25 mouse cellular contexts compared by ENCODE assay signal in genomic region chr14:103543304-103544079, GRCm38 (mm10). TPM values are rescaled to one million over a fixed set of nuclear protein-coding genes. Genes with fewer than 3 reads are reported as not detected.
DNase-seq lines count a peak whose midpoint lies in the region; ATAC-seq lines count a peak whose summit lies in the region.
"Had no signal": no experiment of that assay in that cellular context is flagged by ENCODE, and none has a peak within 500 bp of the region (broad histone marks: within the 10 kb centered on the region; RNA-seq: fewer than 3 reads in every experiment).

No protein-coding gene starts in this region.

- H3K27ac ChIP-seq in forebrain, embryonic 13.5 days, result no peak overlapping the region
- no peak overlapping the region for H3K27ac ChIP-seq in forebrain, embryonic 15.5 days (replicated peaks)
- H3K27ac ChIP-seq in midbrain, embryonic 15.5 days, result no peak overlapping the region
- H3K27ac ChIP-seq in midbrain, embryonic 10.5 days (replicated peaks), result no peak overlapping the region
- no peak overlapping the region for H3K27ac ChIP-seq in hindbrain, embryonic 12.5 days
- H3K27ac ChIP-seq in neural tube, embryonic 13.5 days (replicated peaks), result no peak overlapping the region
- H3K27ac ChIP-seq: embryonic facial prominence, embryonic 15.5 days; gastrocnemius, adult 2 months; limb, embryonic 10.5 days; liver, embryonic 12.5 days had no signal

- no peak overlapping the region for H3K4me3 ChIP-seq in forebrain, embryonic 13.5 days
- H3K4me3 ChIP-seq in forebrain, embryonic 15.5 days, result no peak overlapping the region
- no peak overlapping the region for H3K4me3 ChIP-seq in midbrain, embryonic 15.5 days
- H3K4me3 ChIP-seq in midbrain, embryonic 10.5 days, result no peak overlapping the region
- no peak overlapping the region for H3K4me3 ChIP-seq in hindbrain, embryonic 12.5 days
- H3K4me3 ChIP-seq in neural tube, embryonic 13.5 days, result no peak overlapping the region
- H3K4me3 ChIP-seq: embryonic facial prominence, embryonic 15.5 days; gastrocnemius, adult 2 months; heart, embryonic 12.5 days; limb, embryonic 10.5 days; liver, embryonic 12.5 days had no signal

- WGBS in forebrain, embryonic 13.5 days, result 65% methylated on average over 4 of the region's 4 CpGs
- 55% methylated on average over 4 of the region's 4 CpGs for WGBS in forebrain, embryonic 15.5 days
- WGBS in midbrain, embryonic 15.5 days, result 60% methylated on average over 4 of the region's 4 CpGs
- 71% methylated on average over 4 of the region's 4 CpGs for WGBS in midbrain, embryonic 10.5 days
- WGBS in hindbrain, embryonic 12.5 days, result 56% methylated on average over 4 of the region's 4 CpGs
- 63% methylated on average over 4 of the region's 4 CpGs for WGBS in neural tube, embryonic 13.5 days

- no peaks in the 10 kb centered on the region for H3K27me3 ChIP-seq in forebrain, embryonic 13.5 days
- H3K27me3 ChIP-seq in forebrain, embryonic 15.5 days, result no peaks in the 10 kb centered on the region
- H3K27me3 ChIP-seq in midbrain, embryonic 15.5 days (replicated peaks), result no peaks in the 10 kb centered on the region
- no peaks in the 10 kb centered on the region for H3K27me3 ChIP-seq in midbrain, embryonic 10.5 days (ENCODE audit: low read depth, poor library complexity, severe bottlenecking)
- H3K27me3 ChIP-seq in hindbrain, embryonic 12.5 days, result no peaks in the 10 kb centered on the region
- no peaks in the 10 kb centered on the region for H3K27me3 ChIP-seq in neural tube, embryonic 13.5 days
- H3K27me3 ChIP-seq: embryonic facial prominence, embryonic 15.5 days; heart, embryonic 12.5 days; liver, embryonic 12.5 days had no signal

- DNase-seq in midbrain, embryonic 10.5 days (ENCODE audit: low spot score), result no peak
- no peak for DNase-seq in kidney, adult 18-20 months
- DNase-seq: adrenal gland, postnatal 10 days; cerebellum, adult 11 months; cerebellum, postnatal 14 days; embryo, embryonic 11 days; gastrocnemius, adult 2 months; kidney, adult 9 months; kidney, postnatal 36 days; layer of hippocampus, adult 9-11 months; lung, adult 2 months; thymus, postnatal 25 days had no signal

- ATAC-seq in forebrain, embryonic 13.5 days, result peak; percentile 60
- ATAC-seq in forebrain, embryonic 15.5 days (replicated peaks), result no peak
- 0 out of 2 replicates have a peak, but pooled peaks have one; percentile 31 for ATAC-seq in midbrain, embryonic 15.5 days (replicated peaks)
- peak; percentile 47 for ATAC-seq in hindbrain, embryonic 12.5 days (ENCODE audit: low FRiP score)
- peak; percentile 40; the same call in 1 of the 2 replicates for ATAC-seq in neural tube, embryonic 13.5 days (ENCODE audit: low read depth)
- ATAC-seq in cerebellum, adult (ENCODE audit: insufficient number of reproducible peaks, low FRiP score, low TSS enrichment), result no peak
- ATAC-seq: activated CD4-positive, CD25-positive, alpha-beta regulatory T cell, adult 4 months; inflammation-experienced regulatory T-cells, adult 6 months; liver, embryonic 12.5 days had no signal

- H3K4me1 ChIP-seq in forebrain, embryonic 13.5 days, result peaks cover 9% of the 10 kb centered on the region
- H3K4me1 ChIP-seq in forebrain, embryonic 15.5 days, result peaks cover 9% of the 10 kb centered on the region
- peaks cover 10% of the 10 kb centered on the region; the same call in 1 of the 2 replicates for H3K4me1 ChIP-seq in midbrain, embryonic 15.5 days
- H3K4me1 ChIP-seq in midbrain, embryonic 10.5 days, result peaks cover 14% of the 10 kb centered on the region
- H3K4me1 ChIP-seq in hindbrain, embryonic 12.5 days, result peaks cover 8% of the 10 kb centered on the region; the same call in 1 of the 2 replicates
- 0 out of 2 replicates have a peak, but pooled peaks cover 4% of the 10 kb centered on the region for H3K4me1 ChIP-seq in neural tube, embryonic 13.5 days (replicated peaks)
- H3K4me1 ChIP-seq: embryonic facial prominence, embryonic 15.5 days; heart, embryonic 12.5 days; limb, embryonic 10.5 days; liver, embryonic 12.5 days had no signal

- no peak overlapping the region for H3K9ac ChIP-seq in forebrain, embryonic 13.5 days
- no peak overlapping the region for H3K9ac ChIP-seq in forebrain, embryonic 15.5 days (replicated peaks)
- H3K9ac ChIP-seq in midbrain, embryonic 15.5 days, result no peak overlapping the region
- H3K9ac ChIP-seq in hindbrain, embryonic 12.5 days, result no peak overlapping the region
- no peak overlapping the region for H3K9ac ChIP-seq in neural tube, embryonic 13.5 days
- H3K9ac ChIP-seq: embryonic facial prominence, embryonic 15.5 days; heart, embryonic 12.5 days; liver, embryonic 12.5 days had no signal

- H3K4me2 ChIP-seq in forebrain, embryonic 13.5 days, result no peak overlapping the region
- no peak overlapping the region for H3K4me2 ChIP-seq in forebrain, embryonic 15.5 days (replicated peaks)
- no peak overlapping the region for H3K4me2 ChIP-seq in midbrain, embryonic 15.5 days
- H3K4me2 ChIP-seq in hindbrain, embryonic 12.5 days (replicated peaks), result no peak overlapping the region
- H3K4me2 ChIP-seq in neural tube, embryonic 13.5 days, result no peak overlapping the region
- H3K4me2 ChIP-seq: embryonic facial prominence, embryonic 15.5 days; heart, embryonic 12.5 days; liver, embryonic 12.5 days had no signal

- H3K36me3 ChIP-seq in forebrain, embryonic 13.5 days (ENCODE audit: poor library complexity, severe bottlenecking), result no peaks in the 10 kb centered on the region
- H3K36me3 ChIP-seq in forebrain, embryonic 15.5 days, result no peaks in the 10 kb centered on the region
- no peaks in the 10 kb centered on the region for H3K36me3 ChIP-seq in midbrain, embryonic 15.5 days (replicated peaks)
- no peaks in the 10 kb centered on the region for H3K36me3 ChIP-seq in midbrain, embryonic 10.5 days
- no peaks in the 10 kb centered on the region for H3K36me3 ChIP-seq in hindbrain, embryonic 12.5 days
- no peaks in the 10 kb centered on the region for H3K36me3 ChIP-seq in neural tube, embryonic 13.5 days
- H3K36me3 ChIP-seq: embryonic facial prominence, embryonic 15.5 days; G1E; heart, embryonic 12.5 days; limb, embryonic 10.5 days; liver, embryonic 12.5 days had no signal

- H3K9me3 ChIP-seq in forebrain, embryonic 13.5 days (replicated peaks), result no peaks in the 10 kb centered on the region
- no peaks in the 10 kb centered on the region for H3K9me3 ChIP-seq in forebrain, embryonic 15.5 days
- no peaks in the 10 kb centered on the region for H3K9me3 ChIP-seq in midbrain, embryonic 15.5 days
- no peaks in the 10 kb centered on the region for H3K9me3 ChIP-seq in midbrain, embryonic 10.5 days (replicated peaks)
- H3K9me3 ChIP-seq in hindbrain, embryonic 12.5 days (replicated peaks), result no peaks in the 10 kb centered on the region
- H3K9me3 ChIP-seq in neural tube, embryonic 13.5 days, result no peaks in the 10 kb centered on the region
- H3K9me3 ChIP-seq: embryonic facial prominence, embryonic 15.5 days; G1E; heart, embryonic 12.5 days; limb, embryonic 10.5 days; liver, embryonic 12.5 days had no signal

RNA-seq across cellular contexts. Expression of gene Scel, which starts 30.4 kb away (rescaled TPM):
- polyA plus RNA-seq in forebrain, embryonic 13.5 days (2015; fragmentation: Nextera tagmentation; extraction: Ambion mirVana), result 0.10 TPM in 1 of 2 replicates, not detected in the other
- 0.08 TPM in 1 of 2 replicates, not detected in the other for polyA plus RNA-seq in forebrain, embryonic 15.5 days (2015; fragmentation: Nextera tagmentation; extraction: Ambion mirVana)
- 0.14 and 0.19 TPM in 2 replicates for polyA plus RNA-seq in midbrain, embryonic 15.5 days (2015; fragmentation: Nextera tagmentation; extraction: Ambion mirVana)
- polyA plus RNA-seq in midbrain, embryonic 10.5 days (2016; fragmentation: Nextera tagmentation; extraction: Ambion mirVana), result 0.22 and 0.38 TPM in 2 replicates
- polyA plus RNA-seq in hindbrain, embryonic 12.5 days (2016; fragmentation: Nextera tagmentation; extraction: Ambion mirVana), result 0.12 and 0.21 TPM in 2 replicates
- 0.07 and 0.19 TPM in 2 replicates for polyA plus RNA-seq in neural tube, embryonic 13.5 days (2015; fragmentation: Nextera tagmentation; extraction: Ambion mirVana)
- polyA plus RNA-seq: activated CD4-positive, CD25-positive, alpha-beta regulatory T cell, adult 4 months; G1E had no signal

Comparison
In these comparisons a context has a peak if more than half of its experiments do, and no peak if none do; other contexts are left out.
1. ATAC-seq: peak in forebrain, embryonic 13.5 days (single experiment), midbrain, embryonic 15.5 days (single experiment), hindbrain, embryonic 12.5 days (single experiment) and neural tube, embryonic 13.5 days (single experiment); none in forebrain, embryonic 15.5 days (single experiment) and cerebellum, adult (single experiment).